Mouse (Mus musculus) hindbrain, embryonic 13.5 days (tissue): ENCODE results near the gene Cep57l1. TPM values are rescaled to one million over a fixed set of nuclear protein-coding genes. Genes with fewer than 3 reads are reported as not detected.
"Not testable (repeated sequence)": the region's sequence is repeated elsewhere in the genome, so short reads cannot be mapped to it uniquely, and the experiment has no call there.

Experiments used
- ATAC-seq: fragments of 200-750 bp; cut with Nextera tagmentation; 2 replicates; pipeline ENCODE4 v1.8.0; 2017; ENCODE audit warnings: moderate TSS enrichment; ENCODE audit not compliant: low FRiP score
- H3K27ac ChIP-seq: fragments of 300-500 bp; sonication (generic); 2 replicates; pipeline ENCODE4 v1.5.1; 2015; ENCODE audit warnings: inconsistent platforms, mild to moderate bottlenecking, moderate library complexity
- H3K27me3 ChIP-seq: fragments of 300-500 bp; sonication (generic); 2 replicates; pipeline ENCODE4 v1.6.1; 2015; ENCODE audit warnings: mild to moderate bottlenecking, inconsistent platforms
- H3K36me3 ChIP-seq: fragments of 300-500 bp; sonication (generic); 2 replicates; pipeline ENCODE4 v1.6.1; 2015; ENCODE audit warnings: mild to moderate bottlenecking, inconsistent platforms
- H3K4me1 ChIP-seq: fragments of 300-500 bp; sonication (generic); replicated peaks from 2 replicates; pipeline ENCODE4 v1.6.1; 2015; ENCODE audit warnings: inconsistent platforms
- H3K4me2 ChIP-seq: fragments of 300-500 bp; sonication (generic); 2 replicates; pipeline ENCODE4 v1.6.1; 2015; ENCODE audit warnings: inconsistent platforms, mild to moderate bottlenecking, moderate library complexity
- H3K4me3 ChIP-seq: fragments of 300-500 bp; sonication (generic); 2 replicates; pipeline ENCODE4 v1.5.1; 2015; ENCODE audit warnings: mild to moderate bottlenecking, inconsistent platforms
- H3K9ac ChIP-seq: fragments of 300-500 bp; sonication (generic); 2 replicates; pipeline ENCODE4 v1.6.1; 2015; ENCODE audit warnings: mild to moderate bottlenecking, inconsistent platforms
- H3K9me3 ChIP-seq: fragments of 300-500 bp; sonication (generic); 2 replicates; pipeline ENCODE4 v1.6.1; 2016; ENCODE audit warnings: inconsistent platforms
- WGBS: fragments of 180-500 bp; shearing (Covaris S2); methylation state at CpG from one replicate; pipeline ENCODE4 v1.1.7; 2015; 5-methylcytosine and 5-hydroxymethylcytosine counted together
- polyA plus RNA-seq: library from polyadenylated mRNA; unstranded; fragments of >200 nt; fragmentation: Nextera tagmentation; extraction: Ambion mirVana; gene quantifications from 2 replicates; pipeline ENCODE4 v1.2.1, GENCODE M21; 2015

Gene Cep57l1
- polyA plus RNA-seq, 1 experiment from 2014 or later, result 14.4 TPM

- WGBS, result 92% methylated on average over 4 of the region's 4 CpGs
- H3K9me3 ChIP-seq, result no peaks in the 10 kb centered on the region
- H3K4me3 ChIP-seq, result no peak overlapping the region
- H3K4me2 ChIP-seq, result no peak overlapping the region
- H3K4me1 ChIP-seq, result no peaks in the 10 kb centered on the region
- no peaks in the 10 kb centered on the region for H3K36me3 ChIP-seq
- H3K27me3 ChIP-seq, result no peaks in the 10 kb centered on the region
- ATAC-seq, result no peak
- H3K27ac ChIP-seq, result no peak overlapping the region
- no peak overlapping the region for H3K9ac ChIP-seq
Observed at GRCm38 (mm10) chr10:41825996-41826395, 16.3 kb upstream of the Cep57l1 start.

- no peak for ATAC-seq
- Histone ChIP-seq H3K9ac (no peak overlapping the region), H3K4me2 (no peak overlapping the region), H3K27me3 (no peaks in the 10 kb centered on the region), H3K4me1 (no peaks in the 10 kb centered on the region), H3K27ac (no peak overlapping the region), H3K4me3 (no peak overlapping the region), H3K9me3 (no peaks in the 10 kb centered on the region), H3K36me3 (no peaks in the 10 kb centered on the region)
- 89% methylated on average over 10 of the region's 10 CpGs for WGBS
Observed at GRCm38 (mm10) chr10:41825041-41825440, 15.4 kb upstream of the Cep57l1 start.

DNA sequence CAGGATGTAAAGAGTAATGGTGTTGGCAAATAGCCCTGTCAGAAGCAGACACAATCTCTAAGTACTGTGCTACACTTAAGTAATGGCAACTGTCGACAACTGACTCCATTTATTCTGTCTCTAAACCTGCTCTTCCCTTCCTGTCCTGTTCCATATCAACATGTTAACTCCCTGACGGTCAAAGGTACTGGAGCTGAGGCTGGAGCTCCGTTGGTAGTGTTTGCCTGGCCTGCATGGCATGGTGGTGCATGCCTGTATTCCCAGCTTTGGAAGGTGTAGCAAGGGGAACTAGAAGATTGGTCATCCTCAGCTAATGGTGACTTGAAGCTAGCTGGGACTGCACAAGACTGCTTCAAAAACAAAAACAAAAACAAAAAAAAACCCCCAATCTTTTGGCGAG, 14.2 kb upstream of the Cep57l1 start:
- ATAC-seq, result no peak
- Histone ChIP-seq H3K4me2 (no peak overlapping the region), H3K4me1 (no peaks in the 10 kb centered on the region), H3K4me3 (no peak overlapping the region), H3K9me3 (no peaks in the 10 kb centered on the region), H3K9ac (no peak overlapping the region), H3K36me3 (no peaks in the 10 kb centered on the region), H3K27ac (no peak overlapping the region), H3K27me3 (no peaks in the 10 kb centered on the region)
- WGBS, result 85% methylated on average over 4 of the region's 4 CpGs

DNA sequence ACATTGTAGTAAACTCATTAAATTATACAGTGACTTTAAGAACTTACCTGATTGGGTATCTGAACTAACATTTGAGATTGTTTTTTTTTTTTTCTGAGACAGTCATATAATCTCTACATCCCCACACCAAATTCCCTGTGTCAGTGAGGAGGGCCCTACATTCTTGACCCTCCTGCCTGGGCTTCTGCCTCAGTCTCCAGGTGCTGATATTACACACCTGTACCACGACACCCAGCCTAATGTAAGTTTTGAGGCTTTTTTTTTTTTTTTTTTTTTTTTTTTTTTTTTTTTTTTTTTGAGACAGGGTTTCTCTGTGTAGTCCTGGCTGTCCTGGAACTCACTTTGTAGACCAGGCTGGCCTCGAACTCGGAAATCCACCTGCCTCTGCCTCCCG, 13.6 kb upstream of the Cep57l1 start:
- not testable (repeated sequence) for H3K9me3 ChIP-seq, H3K4me1 ChIP-seq, H3K4me3 ChIP-seq, H3K36me3 ChIP-seq, H3K27me3 ChIP-seq, H3K9ac ChIP-seq, ATAC-seq, H3K27ac ChIP-seq, H3K4me2 ChIP-seq
- 95% methylated on average over 4 of the region's 4 CpGs for WGBS

GRCm38 (mm10) chr10:41822573-41823281, 13.1 kb upstream of the Cep57l1 start:
- H3K9ac ChIP-seq, result no peak overlapping the region
- no peaks in the 10 kb centered on the region for H3K36me3 ChIP-seq
- no peaks in the 10 kb centered on the region for H3K27me3 ChIP-seq
- no peaks in the 10 kb centered on the region for H3K4me1 ChIP-seq
- H3K4me2 ChIP-seq, result no peak overlapping the region
- H3K4me3 ChIP-seq, result no peak overlapping the region
- H3K27ac ChIP-seq, result no peak overlapping the region
- no peak for ATAC-seq
- 85% methylated on average over 5 of the region's 5 CpGs for WGBS
- no peaks in the 10 kb centered on the region for H3K9me3 ChIP-seq

GRCm38 (mm10) chr10:41821171-41821570, 11.5 kb upstream of the Cep57l1 start:
- ATAC-seq, result no peak
- no peaks in the 10 kb centered on the region for H3K4me1 ChIP-seq
- no peak overlapping the region for H3K9ac ChIP-seq
- H3K27ac ChIP-seq, result no peak overlapping the region
- no peak overlapping the region for H3K4me3 ChIP-seq
- H3K4me2 ChIP-seq, result no peak overlapping the region
- H3K9me3 ChIP-seq, result no peaks in the 10 kb centered on the region
- 95% methylated on average over 6 of the region's 6 CpGs for WGBS
- H3K27me3 ChIP-seq, result no peaks in the 10 kb centered on the region
- no peaks in the 10 kb centered on the region for H3K36me3 ChIP-seq

GRCm38 (mm10) chr10:41820401-41820800, 10.7 kb upstream of the Cep57l1 start:
- ATAC-seq, result no peak
- Histone ChIP-seq H3K36me3 (no peaks in the 10 kb centered on the region), H3K4me3 (no peak overlapping the region), H3K27me3 (no peaks in the 10 kb centered on the region), H3K9ac (no peak overlapping the region), H3K9me3 (no peaks in the 10 kb centered on the region), H3K27ac (no peak overlapping the region), H3K4me2 (no peak overlapping the region), H3K4me1 (0 out of 2 replicates have a peak, but pooled peaks cover under 1% of the 10 kb centered on the region)
- WGBS, result 96% methylated on average over 5 of the region's 5 CpGs

DNA sequence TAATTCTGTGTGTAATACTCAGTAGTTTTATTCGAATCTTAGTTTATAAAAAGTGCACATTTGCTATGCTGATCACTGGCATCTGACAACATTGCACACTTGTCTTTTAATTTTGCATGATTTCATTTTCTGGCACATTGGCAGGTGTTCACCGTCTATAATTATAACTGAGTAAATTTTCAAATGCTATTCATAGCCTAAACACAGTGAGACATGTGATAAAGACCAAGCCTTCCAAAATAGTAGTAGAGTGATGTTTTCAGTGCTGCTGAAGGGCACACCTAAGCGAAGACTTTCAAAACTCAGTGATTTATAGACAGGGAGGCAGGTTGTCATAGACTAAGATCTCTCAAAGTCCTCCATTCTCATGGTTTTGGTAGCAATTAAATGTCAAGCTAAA, 9.6 kb upstream of the Cep57l1 start:
- H3K27ac ChIP-seq, result no peak overlapping the region
- H3K9me3 ChIP-seq, result no peaks in the 10 kb centered on the region
- H3K4me1 ChIP-seq, result peaks cover 8% of the 10 kb centered on the region
- 95% methylated on average over 3 of the region's 3 CpGs for WGBS
- no peak overlapping the region for H3K4me2 ChIP-seq
- no peaks in the 10 kb centered on the region for H3K36me3 ChIP-seq
- ATAC-seq, result no peak
- H3K9ac ChIP-seq, result no peak overlapping the region
- no peak overlapping the region for H3K4me3 ChIP-seq
- no peaks in the 10 kb centered on the region for H3K27me3 ChIP-seq

DNA sequence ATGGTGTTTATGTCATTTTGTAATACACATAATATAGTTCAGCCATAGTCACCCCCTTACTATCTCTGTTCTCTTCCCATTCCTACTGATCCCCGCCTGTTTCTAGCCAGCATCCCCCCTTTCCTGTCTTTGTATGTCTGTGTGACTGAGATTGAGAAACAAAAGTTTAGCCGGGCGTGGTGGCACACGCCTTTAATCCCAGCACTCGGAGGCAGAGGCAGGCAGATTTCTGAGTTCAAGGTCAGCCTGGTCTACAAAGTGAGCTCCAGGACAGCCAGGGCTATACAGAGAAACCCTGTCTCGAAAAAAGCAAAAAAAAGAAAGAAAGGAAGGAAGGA, 9.0 kb upstream of the Cep57l1 start:
- 92% methylated on average over 6 of the region's 6 CpGs for WGBS
- H3K36me3 ChIP-seq, H3K4me3 ChIP-seq, H3K4me2 ChIP-seq, H3K9ac ChIP-seq, H3K9me3 ChIP-seq, ATAC-seq, H3K27ac ChIP-seq, H3K27me3 ChIP-seq: not testable (repeated sequence)
- H3K4me1 ChIP-seq, result peaks cover 14% of the 10 kb centered on the region

DNA sequence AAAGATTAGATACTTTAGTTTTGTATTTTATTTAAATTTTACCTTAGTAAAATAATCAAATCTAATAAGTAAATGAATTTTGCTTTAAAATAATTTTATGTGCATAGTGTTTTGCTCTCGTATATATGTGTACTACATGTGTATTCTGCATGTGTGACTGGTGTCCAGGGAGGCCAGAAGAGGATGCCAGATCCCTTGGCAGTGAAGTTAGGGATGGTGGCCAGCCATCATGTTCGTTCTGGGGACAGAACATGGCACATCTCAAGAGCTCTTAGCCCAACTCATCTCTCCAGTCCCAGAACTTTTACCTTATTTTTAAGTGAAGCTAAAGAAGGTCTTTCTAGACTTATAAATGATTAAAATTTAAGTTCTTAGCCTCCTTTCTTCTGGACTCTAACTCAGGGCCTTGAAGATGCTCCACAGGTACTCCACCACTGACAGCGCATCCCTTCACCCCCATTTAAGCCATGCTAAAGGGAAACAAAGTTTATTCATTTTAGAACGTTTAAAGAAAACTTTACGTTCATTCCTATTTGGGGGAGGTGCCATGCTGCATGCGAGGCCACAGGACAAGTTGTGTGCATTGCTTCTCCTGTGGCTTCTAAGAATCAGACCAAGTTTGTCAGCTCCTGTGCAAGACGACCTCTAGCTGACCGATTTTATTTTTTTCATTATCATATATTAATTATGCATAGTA, 8.5 kb upstream of the Cep57l1 start:
- Histone ChIP-seq H3K4me2 (no peak overlapping the region), H3K36me3 (no peaks in the 10 kb centered on the region), H3K4me1 (peaks cover 19% of the 10 kb centered on the region), H3K27me3 (no peaks in the 10 kb centered on the region), H3K9ac (no peak overlapping the region), H3K9me3 (no peaks in the 10 kb centered on the region), H3K27ac (no peak overlapping the region), H3K4me3 (no peak overlapping the region)
- no peak for ATAC-seq
- 90% methylated on average over 8 of the region's 8 CpGs for WGBS

DNA sequence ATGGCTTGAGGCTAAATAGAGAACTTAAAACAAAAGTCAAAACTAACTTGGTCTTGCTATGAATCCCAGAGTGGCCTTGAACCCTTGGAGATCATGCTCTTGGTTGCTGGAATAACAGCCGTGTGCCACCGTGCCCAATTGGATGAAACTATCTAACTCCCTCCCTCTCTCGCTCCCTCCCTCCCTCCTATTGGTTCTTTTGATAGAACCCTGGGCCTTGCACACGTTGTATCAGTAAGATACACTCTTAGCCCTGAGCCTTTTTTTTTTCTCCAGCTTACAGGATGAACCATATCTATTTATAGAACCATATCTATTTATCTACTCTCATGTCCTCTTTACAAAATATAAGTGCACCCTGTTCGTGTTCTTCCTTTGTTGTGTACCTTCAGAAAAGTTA, 6.8 kb upstream of the Cep57l1 start:
- Histone ChIP-seq H3K9ac (no peak overlapping the region), H3K27me3 (no peaks in the 10 kb centered on the region), H3K27ac (no peak overlapping the region), H3K4me2 (no peak overlapping the region), H3K9me3 (no peaks in the 10 kb centered on the region), H3K4me1 (peaks cover 34% of the 10 kb centered on the region), H3K4me3 (no peak overlapping the region), H3K36me3 (no peaks in the 10 kb centered on the region)
- 86% methylated on average over 5 of the region's 5 CpGs for WGBS
- no peak for ATAC-seq

DNA sequence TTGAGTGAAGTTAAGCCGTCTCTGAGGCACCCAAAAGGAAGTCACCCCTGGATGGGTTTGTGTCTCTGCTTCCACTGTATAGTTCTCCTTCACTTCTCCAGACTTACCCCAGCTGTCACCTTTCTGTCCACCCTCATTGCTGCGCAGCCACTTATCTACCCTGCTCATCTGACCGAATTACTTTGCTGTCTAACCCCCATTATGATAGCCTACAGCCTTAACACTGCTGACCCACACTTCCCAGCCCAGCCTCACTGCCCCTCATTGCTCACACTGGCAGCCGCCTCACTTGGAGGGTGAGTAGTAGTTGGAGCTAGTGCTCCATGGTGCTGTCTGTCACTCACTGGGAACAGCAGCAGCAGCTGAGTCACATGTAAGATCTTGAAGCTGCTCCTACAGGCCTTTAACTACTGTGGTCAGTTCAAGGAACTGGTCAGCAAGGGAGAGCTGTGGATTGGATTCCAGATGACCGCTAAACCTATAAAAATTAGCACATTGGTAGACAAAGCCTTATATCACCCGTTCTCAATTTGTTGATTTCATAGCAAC, 4.7 kb upstream of the Cep57l1 start:
- 90% methylated on average over 6 of the region's 6 CpGs for WGBS
- Histone ChIP-seq H3K27me3 (no peaks in the 10 kb centered on the region), H3K4me1 (peaks cover 43% of the 10 kb centered on the region), H3K4me3 (no peak overlapping the region), H3K9ac (0 out of 2 replicates have a peak overlapping the region, but pooled peaks have one; percentile 19), H3K9me3 (no peaks in the 10 kb centered on the region), H3K36me3 (no peaks in the 10 kb centered on the region), H3K27ac (no peak overlapping the region), H3K4me2 (peak overlapping the region; percentile 81)
- ATAC-seq, result no peak

DNA sequence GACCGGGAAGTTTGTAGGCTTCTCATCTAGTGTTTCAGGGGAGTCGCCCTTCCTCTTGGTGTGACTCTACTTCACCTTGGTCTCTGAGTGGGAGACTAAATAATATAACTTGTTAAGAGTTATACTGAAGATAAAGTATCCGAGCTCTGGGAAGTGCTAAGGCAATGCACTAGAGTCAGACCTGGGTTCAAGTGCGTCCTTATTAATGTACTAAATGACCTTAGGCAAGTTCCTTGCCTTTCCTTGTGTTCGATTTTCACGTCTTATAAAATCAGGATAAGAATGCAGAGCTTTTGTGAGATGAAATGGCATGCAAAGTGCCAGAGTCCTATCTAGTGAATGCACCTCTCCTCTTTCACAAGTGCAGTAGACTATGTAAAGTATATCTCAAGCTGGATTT, 2.9 kb upstream of the Cep57l1 start:
- H3K27me3 ChIP-seq, result no peaks in the 10 kb centered on the region

More for the DNA sequence above, 2.9 kb upstream of the Cep57l1 start:
- Histone ChIP-seq H3K36me3 (no peaks in the 10 kb centered on the region), H3K4me2 (peak overlapping the region; percentile 81), H3K9me3 (no peaks in the 10 kb centered on the region), H3K27ac (no peak overlapping the region), H3K4me3 (peak overlapping the region; percentile 82), H3K4me1 (peaks cover 43% of the 10 kb centered on the region), H3K9ac (peak overlapping the region; percentile 43; the same call in 1 of the 2 replicates)
- 79% methylated on average over 6 of the region's 6 CpGs for WGBS
- ATAC-seq, result no peak
